8 mouse cellular contexts compared by ENCODE assay signal in the genomic region with DNA sequence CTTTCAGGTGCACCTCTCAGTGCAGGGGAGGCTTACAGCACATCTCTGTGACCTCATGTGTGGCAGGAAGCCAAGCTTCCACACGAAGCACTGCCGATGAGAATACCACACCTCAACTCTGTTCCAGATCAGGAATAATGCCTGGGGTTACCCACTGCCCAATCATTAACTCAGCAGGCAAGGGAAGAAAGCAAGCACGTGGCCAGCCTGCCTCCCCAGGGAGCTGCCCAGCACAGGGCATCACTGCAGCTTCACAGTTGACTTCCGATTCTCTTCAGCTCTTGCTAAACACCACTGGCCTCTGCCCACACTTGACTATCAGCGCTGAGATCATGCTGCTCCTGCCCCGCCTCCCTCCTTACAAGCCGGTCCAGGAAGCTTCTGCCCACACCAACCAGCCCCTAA. TPM values are rescaled to one million over a fixed set of nuclear protein-coding genes. Genes with fewer than 3 reads are reported as not detected.
DNase-seq lines count a peak whose midpoint lies in the region; ATAC-seq and TF ChIP-seq lines count a peak whose summit lies in the region.

No protein-coding gene starts in this region.

- no peak overlapping the region for H3K9ac ChIP-seq in midbrain, embryonic 12.5 days (replicated peaks)
- no peak overlapping the region for H3K9ac ChIP-seq in embryonic facial prominence, embryonic 15.5 days
- no peak overlapping the region for H3K9ac ChIP-seq in midbrain, embryonic 13.5 days (replicated peaks)
- no peak overlapping the region for H3K9ac ChIP-seq in stomach, postnatal 0 days (ENCODE audit: low read length)

- H3K4me3 ChIP-seq in midbrain, embryonic 12.5 days = no peak overlapping the region
- H3K4me3 ChIP-seq in midbrain, embryonic 10.5 days = no peak overlapping the region
- no peak overlapping the region for H3K4me3 ChIP-seq in embryonic facial prominence, embryonic 15.5 days (replicated peaks)
- H3K4me3 ChIP-seq in midbrain, embryonic 13.5 days (replicated peaks) = no peak overlapping the region
- H3K4me3 ChIP-seq in stomach, postnatal 0 days (ENCODE audit: low read depth, low read length) = no peak overlapping the region

- H3K4me1 ChIP-seq in midbrain, embryonic 12.5 days = peaks cover 26% of the 10 kb centered on the region
- peaks cover 14% of the 10 kb centered on the region for H3K4me1 ChIP-seq in midbrain, embryonic 10.5 days
- H3K4me1 ChIP-seq in embryonic facial prominence, embryonic 15.5 days = peaks cover 26% of the 10 kb centered on the region
- H3K4me1 ChIP-seq in midbrain, embryonic 13.5 days (replicated peaks) = peaks cover 43% of the 10 kb centered on the region
- H3K4me1 ChIP-seq in stomach, postnatal 0 days (replicated peaks; ENCODE audit: control insufficient read depth, insufficient read depth) = no peaks in the 10 kb centered on the region

- 47% methylated on average over 7 of the region's 7 CpGs for WGBS in midbrain, embryonic 12.5 days
- 58% methylated on average over 7 of the region's 7 CpGs for WGBS in midbrain, embryonic 10.5 days
- WGBS in embryonic facial prominence, embryonic 15.5 days = 17% methylated on average over 7 of the region's 7 CpGs
- 48% methylated on average over 7 of the region's 7 CpGs for WGBS in midbrain, embryonic 13.5 days
- 14% methylated on average over 7 of the region's 7 CpGs for WGBS in stomach, postnatal 0 days

- no peaks in the 10 kb centered on the region for H3K9me3 ChIP-seq in midbrain, embryonic 12.5 days
- H3K9me3 ChIP-seq in midbrain, embryonic 10.5 days (replicated peaks) = no peaks in the 10 kb centered on the region
- H3K9me3 ChIP-seq in embryonic facial prominence, embryonic 15.5 days (replicated peaks) = no peaks in the 10 kb centered on the region
- H3K9me3 ChIP-seq in midbrain, embryonic 13.5 days = no peaks in the 10 kb centered on the region
- no peaks in the 10 kb centered on the region for H3K9me3 ChIP-seq in stomach, postnatal 0 days (ENCODE audit: control insufficient read depth, low read length)

- TF ChIP-seq CTCF in stomach, postnatal 0 days (IDR thresholded peaks at IDR 0.05; ENCODE audit: low read depth) = no peak

- H3K36me3 ChIP-seq in midbrain, embryonic 12.5 days = no peaks in the 10 kb centered on the region
- peaks cover 35% of the 10 kb centered on the region for H3K36me3 ChIP-seq in midbrain, embryonic 10.5 days
- H3K36me3 ChIP-seq in embryonic facial prominence, embryonic 15.5 days = no peaks in the 10 kb centered on the region
- no peaks in the 10 kb centered on the region for H3K36me3 ChIP-seq in midbrain, embryonic 13.5 days
- H3K36me3 ChIP-seq in stomach, postnatal 0 days (ENCODE audit: control insufficient read depth, insufficient read depth, low read length) = no peaks in the 10 kb centered on the region

- ATAC-seq in midbrain, embryonic 12.5 days (ENCODE audit: low FRiP score, low read depth) = no peak
- ATAC-seq in embryonic facial prominence, embryonic 15.5 days (ENCODE audit: insufficient number of reproducible peaks, low FRiP score, low TSS enrichment, low read depth) = 0 out of 2 replicates have a peak, but pooled peaks have one; percentile 29
- no peak for ATAC-seq in midbrain, embryonic 13.5 days
- peak; percentile 89 for ATAC-seq in stomach, postnatal 0 days (ENCODE audit: low FRiP score, low TSS enrichment)

- intact Hi-C loops in left cerebral cortex, postnatal 4 days (cut with DNase I) = no loop called here

- peak overlapping the region; percentile 12; the same call in 1 of the 2 replicates for H3K27ac ChIP-seq in midbrain, embryonic 12.5 days (replicated peaks)
- no peak overlapping the region for H3K27ac ChIP-seq in midbrain, embryonic 10.5 days (replicated peaks)
- no peak overlapping the region for H3K27ac ChIP-seq in embryonic facial prominence, embryonic 15.5 days (replicated peaks)
- H3K27ac ChIP-seq in midbrain, embryonic 13.5 days = peak overlapping the region; percentile 39
- H3K27ac ChIP-seq in stomach, postnatal 0 days (replicated peaks) = 0 out of 2 replicates have a peak overlapping the region, but pooled peaks have one; percentile 10

- no peak for DNase-seq in midbrain, embryonic 10.5 days (ENCODE audit: low spot score)
- peak; percentile 89 for DNase-seq in adipocyte (ENCODE audit: low spot score)
- DNase-seq in heart, postnatal 4 days = peak; percentile 45
- DNase-seq in left cerebral cortex, postnatal 4 days = peak; percentile 27
- DNase-seq in stomach, postnatal 0 days (ENCODE audit: low spot score) = peak; percentile 67

- no peak for TF ChIP-seq EP300 in stomach, postnatal 0 days (optimal IDR thresholded peaks at IDR 0.05)

- peak overlapping the region; percentile 7; the same call in 1 of the 2 replicates for H3K4me2 ChIP-seq in midbrain, embryonic 12.5 days (replicated peaks)
- H3K4me2 ChIP-seq in embryonic facial prominence, embryonic 15.5 days (replicated peaks) = no peak overlapping the region; the same call in 1 of the 2 replicates
- peak overlapping the region; percentile 5; the same call in 1 of the 2 replicates for H3K4me2 ChIP-seq in midbrain, embryonic 13.5 days (replicated peaks)
- H3K4me2 ChIP-seq in stomach, postnatal 0 days (replicated peaks; ENCODE audit: low read depth) = no peak overlapping the region

- H3K27me3 ChIP-seq in midbrain, embryonic 12.5 days = no peaks in the 10 kb centered on the region
- H3K27me3 ChIP-seq in midbrain, embryonic 10.5 days (ENCODE audit: low read depth, poor library complexity, severe bottlenecking) = no peaks in the 10 kb centered on the region
- H3K27me3 ChIP-seq in embryonic facial prominence, embryonic 15.5 days = no peaks in the 10 kb centered on the region
- H3K27me3 ChIP-seq in midbrain, embryonic 13.5 days = no peaks in the 10 kb centered on the region
- no peaks in the 10 kb centered on the region for H3K27me3 ChIP-seq in stomach, postnatal 0 days (ENCODE audit: control insufficient read depth, insufficient read depth, low read length)

RNA-seq across cellular contexts. Expression of a gene that starts 7.6 kb away (rescaled TPM):
- polyA plus RNA-seq in midbrain, embryonic 12.5 days (2016; fragmentation: Nextera tagmentation; extraction: Ambion mirVana) = 44.0 and 45.6 TPM in 2 replicates
- 30.1 and 31.7 TPM in 2 replicates for polyA plus RNA-seq in midbrain, embryonic 10.5 days (2016; fragmentation: Nextera tagmentation; extraction: Ambion mirVana)
- 29.5 and 34.0 TPM in 2 replicates for polyA plus RNA-seq in embryonic facial prominence, embryonic 15.5 days (2015; fragmentation: Nextera tagmentation; extraction: Ambion mirVana)
- total RNA-seq in heart, postnatal 4 days (2021) = 10 to 100 TPM; 42.0 to 44.8 TPM
- total RNA-seq in left cerebral cortex, postnatal 4 days (2021) = 10 to 100 TPM; 88.8 to 90.4 TPM
- 43.5 and 45.1 TPM in 2 replicates for polyA plus RNA-seq in midbrain, embryonic 13.5 days (2015; fragmentation: Nextera tagmentation; extraction: Ambion mirVana)
- polyA plus RNA-seq in stomach, postnatal 0 days (2015; fragmentation: Nextera tagmentation; extraction: Ambion mirVana) = 11.8 and 13.8 TPM in 2 replicates

Comparison
In these comparisons a context has a peak if more than half of its experiments do, and no peak if none do; other contexts are left out.
1. H3K27ac ChIP-seq: peak in midbrain, embryonic 12.5 days (single experiment), midbrain, embryonic 13.5 days (single experiment) and stomach, postnatal 0 days (single experiment); none in midbrain, embryonic 10.5 days (single experiment) and embryonic facial prominence, embryonic 15.5 days (single experiment).
2. ATAC-seq: peak in embryonic facial prominence, embryonic 15.5 days (single experiment) and stomach, postnatal 0 days (single experiment); none in midbrain, embryonic 12.5 days (single experiment) and midbrain, embryonic 13.5 days (single experiment).
3. H3K4me2 ChIP-seq: peak in midbrain, embryonic 12.5 days (single experiment) and midbrain, embryonic 13.5 days (single experiment); none in embryonic facial prominence, embryonic 15.5 days (single experiment) and stomach, postnatal 0 days (single experiment).